Mouse (Mus musculus): ENCODE data around the gene Sdcbp2. TPM values are rescaled to one million over a fixed set of nuclear protein-coding genes. Genes with fewer than 3 reads are reported as not detected.

Gene Sdcbp2
- polyA plus RNA-seq, 1 experiment from 2014 or later, result 3.6 TPM

- H3K27me3 ChIP-seq (ENCODE audit: control insufficient read depth, insufficient read depth, low read length), result no peaks in the 10 kb centered on the region
- H3K27ac ChIP-seq (replicated peaks in 1 of 2; ENCODE audit: control insufficient read depth in 1 of 2, insufficient read depth in 1 of 2, low read depth in 2 of 2, low read length in 2 of 2), result no peak overlapping the region
- H3K4me1 ChIP-seq (ENCODE audit: control insufficient read depth in 2 of 2, insufficient read depth in 2 of 2, low read length in 2 of 2), result peaks cover 0 to under 1% of the 10 kb centered on the region in 2 experiments; a peak in 1 of 4 replicates
- H3K36me3 ChIP-seq (ENCODE audit: control insufficient read depth, insufficient read depth, low read length), result no peaks in the 10 kb centered on the region
- H3K4me2 ChIP-seq (ENCODE audit: low read length), result no peak overlapping the region
- H3K4me3 ChIP-seq (ENCODE audit: control insufficient read depth in 1 of 2, insufficient read depth in 1 of 2, low read depth in 1 of 2, low read length in 2 of 2), result no peak overlapping the region
- H3K9ac ChIP-seq (ENCODE audit: low read length), result no peak overlapping the region
- no peaks in the 10 kb centered on the region for H3K9me3 ChIP-seq (ENCODE audit: control insufficient read depth, low read length)
- 0 out of 2 replicates have a peak, but pooled peaks have one; percentile 19 for ATAC-seq (ENCODE audit: insufficient number of reproducible peaks, insufficient read depth, low FRiP score, low read depth)
- WGBS, result 63% methylated on average over 1 of the region's 1 CpGs
Observed at GRCm38 (mm10) chr2:151535961-151536617, 36.3 kb upstream of the Sdcbp2 start.

GRCm38 (mm10) chr2:151536618-151536974 lies 35.8 kb upstream of the Sdcbp2 start:
- H3K27me3 ChIP-seq (ENCODE audit: control insufficient read depth, insufficient read depth, low read length), result no peaks in the 10 kb centered on the region
- H3K9ac ChIP-seq (ENCODE audit: low read length), result no peak overlapping the region
- H3K4me3 ChIP-seq (ENCODE audit: control insufficient read depth in 1 of 2, insufficient read depth in 1 of 2, low read depth in 1 of 2, low read length in 2 of 2), result no peak overlapping the region
- H3K4me1 ChIP-seq (ENCODE audit: control insufficient read depth in 2 of 2, insufficient read depth in 2 of 2, low read length in 2 of 2), result peaks cover 0 to 3% of the 10 kb centered on the region in 2 experiments; a peak in 1 of 4 replicates
- no peak overlapping the region for H3K4me2 ChIP-seq (ENCODE audit: low read length)
- WGBS, result 59% methylated on average over 5 of the region's 5 CpGs
- H3K9me3 ChIP-seq (ENCODE audit: control insufficient read depth, low read length), result no peaks in the 10 kb centered on the region
- no peak for ATAC-seq (ENCODE audit: insufficient number of reproducible peaks, insufficient read depth, low FRiP score, low read depth)
- H3K27ac ChIP-seq (replicated peaks in 1 of 2; ENCODE audit: control insufficient read depth in 1 of 2, insufficient read depth in 1 of 2, low read depth in 2 of 2, low read length in 2 of 2), result no peak overlapping the region
- H3K36me3 ChIP-seq (ENCODE audit: control insufficient read depth, insufficient read depth, low read length), result no peaks in the 10 kb centered on the region

- WGBS, result 58% methylated on average over 4 of the region's 4 CpGs
- Histone ChIP-seq H3K9me3 (ENCODE audit: control insufficient read depth, low read length) (no peaks in the 10 kb centered on the region), H3K36me3 (ENCODE audit: control insufficient read depth, insufficient read depth, low read length) (no peaks in the 10 kb centered on the region), H3K27ac (replicated peaks in 1 of 2; ENCODE audit: control insufficient read depth in 1 of 2, insufficient read depth in 1 of 2, low read depth in 2 of 2, low read length in 2 of 2) (no peak overlapping the region), H3K4me1 (ENCODE audit: control insufficient read depth in 2 of 2, insufficient read depth in 2 of 2, low read length in 2 of 2) (peaks cover 0 to 8% of the 10 kb centered on the region in 2 experiments; a peak in 2 of 4 replicates), H3K9ac (ENCODE audit: low read length) (no peak overlapping the region), H3K27me3 (ENCODE audit: control insufficient read depth, insufficient read depth, low read length) (no peaks in the 10 kb centered on the region), H3K4me2 (ENCODE audit: low read length) (no peak overlapping the region), H3K4me3 (ENCODE audit: control insufficient read depth in 1 of 2, insufficient read depth in 1 of 2, low read depth in 1 of 2, low read length in 2 of 2) (no peak overlapping the region)
- ATAC-seq (ENCODE audit: insufficient number of reproducible peaks, insufficient read depth, low FRiP score, low read depth), result no peak
Observed at GRCm38 (mm10) chr2:151538646-151539045, 33.8 kb upstream of the Sdcbp2 start.

- peak within 1 kb of the TSS; percentile 94 to 97 for H3K27ac ChIP-seq (replicated peaks in 1 of 2; ENCODE audit: control insufficient read depth in 1 of 2, insufficient read depth in 1 of 2, low read depth in 2 of 2, low read length in 2 of 2)
- no peaks in the 10 kb centered on the region for H3K9me3 ChIP-seq (ENCODE audit: control insufficient read depth, low read length)
- no peaks in the 10 kb centered on the region for H3K27me3 ChIP-seq (ENCODE audit: control insufficient read depth, insufficient read depth, low read length)
- ATAC-seq (ENCODE audit: insufficient number of reproducible peaks, insufficient read depth, low FRiP score, low read depth), result peak; percentile 94
- H3K4me2 ChIP-seq (ENCODE audit: low read length), result peak within 1 kb of the TSS; percentile 84
- WGBS, result under 1% methylated on average over 59 of the region's 93 CpGs
- peaks cover 36% of the 10 kb centered on the region for H3K36me3 ChIP-seq (ENCODE audit: control insufficient read depth, insufficient read depth, low read length)
- H3K4me1 ChIP-seq (ENCODE audit: control insufficient read depth in 2 of 2, insufficient read depth in 2 of 2, low read length in 2 of 2), result peaks cover 16 to 38% of the 10 kb centered on the region in 2 experiments
- H3K9ac ChIP-seq (ENCODE audit: low read length), result peak within 1 kb of the TSS; percentile 98
- peak within 1 kb of the TSS; percentile 88 to 99 for H3K4me3 ChIP-seq (ENCODE audit: control insufficient read depth in 1 of 2, insufficient read depth in 1 of 2, low read depth in 1 of 2, low read length in 2 of 2)
Observed at GRCm38 (mm10) chr2:151542323-151543062, 29.9 kb upstream of the Sdcbp2 start, which contains the start of gene Fkbp1a. TSS of gene Fkbp1a (plus strand) at chr2:151542483.

GRCm38 (mm10) chr2:151543063-151543895 lies 29.1 kb upstream of the Sdcbp2 start:
- H3K27ac ChIP-seq (replicated peaks in 1 of 2; ENCODE audit: control insufficient read depth in 1 of 2, insufficient read depth in 1 of 2, low read depth in 2 of 2, low read length in 2 of 2), result peak overlapping the region; percentile 85 to 94
- peak overlapping the region; percentile 88 to 99 for H3K4me3 ChIP-seq (ENCODE audit: control insufficient read depth in 1 of 2, insufficient read depth in 1 of 2, low read depth in 1 of 2, low read length in 2 of 2)
- no peaks in the 10 kb centered on the region for H3K9me3 ChIP-seq (ENCODE audit: control insufficient read depth, low read length)
- WGBS, result under 1% methylated on average over 21 of the region's 21 CpGs
- H3K36me3 ChIP-seq (ENCODE audit: control insufficient read depth, insufficient read depth, low read length), result peaks cover 41% of the 10 kb centered on the region
- H3K27me3 ChIP-seq (ENCODE audit: control insufficient read depth, insufficient read depth, low read length), result no peaks in the 10 kb centered on the region
- peak overlapping the region; percentile 84 for H3K4me2 ChIP-seq (ENCODE audit: low read length)
- H3K4me1 ChIP-seq (ENCODE audit: control insufficient read depth in 2 of 2, insufficient read depth in 2 of 2, low read length in 2 of 2), result peaks cover 16 to 42% of the 10 kb centered on the region in 2 experiments
- ATAC-seq (ENCODE audit: insufficient number of reproducible peaks, insufficient read depth, low FRiP score, low read depth), result 0 out of 2 replicates have a peak, but pooled peaks have one; percentile 15
- peak overlapping the region; percentile 98 for H3K9ac ChIP-seq (ENCODE audit: low read length)

GRCm38 (mm10) chr2:151544673-151545072 lies 27.7 kb upstream of the Sdcbp2 start:
- no peak for ATAC-seq (ENCODE audit: insufficient number of reproducible peaks, insufficient read depth, low FRiP score, low read depth)
- 27% methylated on average over 6 of the region's 6 CpGs for WGBS
- Histone ChIP-seq H3K9ac (ENCODE audit: low read length) (peak overlapping the region; percentile 98; the same call in 1 of the 2 replicates), H3K27me3 (ENCODE audit: control insufficient read depth, insufficient read depth, low read length) (no peaks in the 10 kb centered on the region), H3K4me1 (ENCODE audit: control insufficient read depth in 2 of 2, insufficient read depth in 2 of 2, low read length in 2 of 2) (peaks cover 22 to 54% of the 10 kb centered on the region in 2 experiments), H3K4me3 (ENCODE audit: control insufficient read depth in 1 of 2, insufficient read depth in 1 of 2, low read depth in 1 of 2, low read length in 2 of 2) (peak overlapping the region; percentile 14 to 99; a peak in 3 of 4 replicates), H3K27ac (replicated peaks in 1 of 2; ENCODE audit: control insufficient read depth in 1 of 2, insufficient read depth in 1 of 2, low read depth in 2 of 2, low read length in 2 of 2) (peak overlapping the region in 1 of 2 experiments; percentile 94; a peak in 1 of 4 replicates), H3K9me3 (ENCODE audit: control insufficient read depth, low read length) (no peaks in the 10 kb centered on the region), H3K4me2 (ENCODE audit: low read length) (peak overlapping the region; percentile 84), H3K36me3 (ENCODE audit: control insufficient read depth, insufficient read depth, low read length) (peaks cover 54% of the 10 kb centered on the region)

- WGBS, result 81% methylated on average over 4 of the region's 4 CpGs
- H3K27ac ChIP-seq (replicated peaks in 1 of 2; ENCODE audit: control insufficient read depth in 1 of 2, insufficient read depth in 1 of 2, low read depth in 2 of 2, low read length in 2 of 2), result no peak overlapping the region
- H3K36me3 ChIP-seq (ENCODE audit: control insufficient read depth, insufficient read depth, low read length), result peaks cover 73% of the 10 kb centered on the region
- H3K9ac ChIP-seq (ENCODE audit: low read length), result no peak overlapping the region
- H3K4me2 ChIP-seq (ENCODE audit: low read length), result no peak overlapping the region
- H3K9me3 ChIP-seq (ENCODE audit: control insufficient read depth, low read length), result no peaks in the 10 kb centered on the region
- no peak for ATAC-seq (ENCODE audit: insufficient number of reproducible peaks, insufficient read depth, low FRiP score, low read depth)
- H3K27me3 ChIP-seq (ENCODE audit: control insufficient read depth, insufficient read depth, low read length), result no peaks in the 10 kb centered on the region
- peaks cover 32 to 68% of the 10 kb centered on the region in 2 experiments for H3K4me1 ChIP-seq (ENCODE audit: control insufficient read depth in 2 of 2, insufficient read depth in 2 of 2, low read length in 2 of 2)
- no peak overlapping the region for H3K4me3 ChIP-seq (ENCODE audit: control insufficient read depth in 1 of 2, insufficient read depth in 1 of 2, low read depth in 1 of 2, low read length in 2 of 2)
Observed at GRCm38 (mm10) chr2:151546571-151546970, 25.9 kb upstream of the Sdcbp2 start.
